Mouse (Mus musculus) granulocyte monocyte progenitor cell, adult 5-6 weeks (primary cell): Measurements from ENCODE around the gene Mrpl38. TPM values are rescaled to one million over a fixed set of nuclear protein-coding genes. Genes with fewer than 3 reads are reported as not detected.
A peak's percentile ranks its signal among the peaks of the same experiment; 100 is the strongest.

ENCODE experiments used
- ATAC-seq: replicated peaks from 2 replicates; pipeline ENCODE4 v1.8.0; 2016; ENCODE audit warnings: mild to moderate bottlenecking, moderate TSS enrichment, inconsistent platforms; ENCODE audit not compliant: poor library complexity, severe bottlenecking
- total RNA-seq, 2 experiments: library from RNA; stranded (forward) in 1 of 2; stranded (reverse) in 1 of 2; fragments of 200-712, 200-1000 nt in 1 of 2; fragments of >200 nt in 1 of 2; fragmentation: Nextera tagmentation in 1 of 2; gene quantifications; 2 replicates each; pipeline ENCODE4 v1.2.3; 2014 to 2017

Gene Mrpl38
- total RNA-seq, 2 experiments from 2014 or later, result 29.6 to 60.1 TPM

GRCm38 (mm10) chr11:116111611-116112203 lies 27.0 kb downstream of the Mrpl38 start:
- no peak for ATAC-seq

GRCm38 (mm10) chr11:116111067-116111466 lies 27.6 kb downstream of the Mrpl38 start:
- no peak for ATAC-seq

DNA sequence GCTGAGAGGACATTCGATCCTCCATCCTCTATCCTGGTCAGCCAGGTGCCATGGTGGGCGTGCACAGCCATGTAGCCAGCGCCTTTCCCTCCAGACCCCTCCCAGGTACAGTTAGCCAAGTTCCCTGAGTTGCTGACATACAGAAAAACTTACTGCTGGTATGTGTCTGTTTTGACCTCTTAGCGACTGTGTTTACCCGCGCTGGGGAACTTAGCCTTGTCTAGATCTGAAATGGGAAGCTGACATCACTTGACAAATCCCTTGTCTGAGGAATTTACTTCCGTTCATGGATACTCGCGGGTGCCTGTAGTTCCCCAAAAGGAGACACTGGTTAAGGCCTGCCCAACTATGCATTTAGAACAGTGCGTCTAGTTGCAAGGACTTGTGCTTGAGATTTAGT lies 28.1 kb downstream of the Mrpl38 start:
- peak; percentile 57 for ATAC-seq

DNA sequence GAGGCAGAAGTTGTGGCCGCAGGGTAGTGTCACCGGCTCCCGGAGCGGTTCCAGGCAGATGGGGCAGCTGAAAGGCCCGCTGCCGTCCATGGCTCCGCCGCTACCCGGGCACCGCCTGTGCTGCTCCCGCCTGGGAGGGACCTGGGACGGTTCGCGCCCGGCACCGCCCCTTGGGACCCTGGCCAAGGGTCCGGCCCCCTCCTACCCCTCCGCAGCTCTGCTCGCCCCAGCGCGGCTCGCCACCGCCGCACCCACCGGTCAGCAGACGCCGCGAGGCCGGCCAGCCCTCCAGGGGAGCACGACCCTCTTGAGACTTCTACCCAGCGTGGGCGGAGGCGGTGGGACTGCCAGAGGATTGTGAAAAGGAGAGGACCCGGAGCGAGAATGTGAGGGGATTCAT lies 28.5 kb downstream of the Mrpl38 start:
- ATAC-seq, result peak; percentile 45

DNA sequence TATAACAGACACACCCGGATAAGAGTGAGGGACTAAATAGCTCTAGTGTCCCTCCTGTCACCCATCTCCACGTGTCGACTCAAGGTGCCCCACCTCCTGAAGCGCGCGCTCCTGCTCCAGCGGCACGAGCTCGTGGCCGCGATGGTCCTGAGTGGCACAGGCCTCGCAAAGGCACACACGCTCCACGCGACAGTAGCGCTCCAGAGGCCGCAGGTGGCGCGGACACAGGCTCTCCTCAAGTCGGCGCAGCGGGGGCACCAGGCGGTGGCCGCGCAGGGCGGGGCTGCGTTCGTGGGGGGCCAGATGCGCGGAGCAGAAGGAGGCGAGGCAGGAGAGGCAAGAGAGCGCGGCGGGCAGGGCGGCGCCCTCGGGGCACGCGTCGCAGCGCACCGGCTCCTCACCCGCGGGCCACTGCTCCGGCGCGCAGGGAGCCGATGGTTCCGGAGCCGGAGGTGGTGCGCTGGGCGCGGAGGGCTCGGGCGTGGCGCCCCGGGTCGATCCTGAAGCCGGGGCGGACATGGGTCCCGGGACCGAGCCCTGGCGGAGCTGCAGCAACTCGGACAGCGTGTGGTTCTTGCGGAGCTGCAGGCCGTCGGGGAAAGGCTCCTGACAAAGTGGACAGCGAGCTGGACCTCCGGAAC lies 29.1 kb downstream of the Mrpl38 start:
- ATAC-seq, result peak; percentile 43

- ATAC-seq, result no peak
These were observed 30.1 kb downstream of the Mrpl38 start for GRCm38 (mm10) chr11:116108464-116109137.

GRCm38 (mm10) chr11:116107777-116108285 lies 30.8 kb downstream of the Mrpl38 start:
- no peak for ATAC-seq

DNA sequence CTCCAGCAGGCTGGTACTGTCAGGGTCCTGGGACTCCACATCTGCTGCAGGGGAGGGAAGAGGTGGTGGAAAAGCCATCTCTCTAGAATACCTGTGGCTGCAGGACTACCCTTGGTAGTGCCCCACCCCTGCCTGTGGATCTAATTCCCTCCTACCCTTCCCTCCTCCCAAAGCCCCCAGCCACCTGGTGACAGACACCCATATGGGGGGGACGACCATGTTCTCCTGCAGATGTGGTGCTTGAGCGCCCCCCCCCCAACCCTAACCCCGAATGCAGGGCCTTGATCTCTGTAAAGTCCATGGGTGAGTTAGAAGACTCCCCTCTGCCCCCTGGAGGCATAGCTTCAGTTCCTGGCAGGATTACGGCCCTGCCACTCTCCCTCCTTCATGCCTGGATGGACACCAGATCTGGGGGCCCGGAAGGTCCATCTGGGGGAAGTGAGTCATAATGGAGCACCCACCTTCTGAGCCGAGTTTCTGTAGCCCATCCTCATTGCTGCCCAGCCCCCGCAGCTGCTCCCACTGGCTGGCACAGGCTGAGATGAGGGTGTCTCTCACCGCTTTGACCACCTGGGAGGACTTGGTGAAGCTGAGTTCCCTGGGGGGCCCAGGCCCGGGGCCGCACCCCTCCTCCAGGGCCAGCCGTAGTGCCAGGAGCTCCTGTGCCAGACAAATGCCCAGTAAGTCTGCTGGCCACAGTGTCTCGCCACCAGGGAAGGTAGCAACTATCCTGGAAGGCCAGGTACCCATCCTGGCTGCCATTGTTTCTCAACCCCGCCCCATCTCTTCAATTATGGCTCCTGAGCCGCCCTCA lies 31.5 kb downstream of the Mrpl38 start:
- ATAC-seq, result no peak

GRCm38 (mm10) chr11:116106154-116106962 lies 32.3 kb downstream of the Mrpl38 start:
- no peak for ATAC-seq

DNA sequence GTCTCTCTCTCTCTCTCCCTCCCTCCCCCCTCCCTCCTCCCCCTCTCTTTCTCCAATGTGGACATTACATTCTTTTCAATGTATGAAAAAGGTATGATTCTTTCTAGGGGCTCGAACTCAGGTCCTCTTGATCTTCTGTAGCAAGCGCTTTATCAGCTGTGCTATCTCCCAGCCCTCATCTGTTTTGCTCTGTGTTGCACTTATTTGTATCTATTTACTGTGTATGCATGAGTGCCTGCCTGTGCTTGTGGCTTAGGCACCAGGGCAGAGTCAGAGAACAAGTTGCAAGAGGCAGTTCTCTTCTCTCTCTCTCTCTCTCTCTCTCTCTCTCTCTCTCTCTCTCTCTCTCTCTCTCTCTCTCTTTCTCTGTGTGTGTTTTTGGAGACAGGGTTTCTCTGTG lies 33.6 kb downstream of the Mrpl38 start:
- ATAC-seq, result no peak

DNA sequence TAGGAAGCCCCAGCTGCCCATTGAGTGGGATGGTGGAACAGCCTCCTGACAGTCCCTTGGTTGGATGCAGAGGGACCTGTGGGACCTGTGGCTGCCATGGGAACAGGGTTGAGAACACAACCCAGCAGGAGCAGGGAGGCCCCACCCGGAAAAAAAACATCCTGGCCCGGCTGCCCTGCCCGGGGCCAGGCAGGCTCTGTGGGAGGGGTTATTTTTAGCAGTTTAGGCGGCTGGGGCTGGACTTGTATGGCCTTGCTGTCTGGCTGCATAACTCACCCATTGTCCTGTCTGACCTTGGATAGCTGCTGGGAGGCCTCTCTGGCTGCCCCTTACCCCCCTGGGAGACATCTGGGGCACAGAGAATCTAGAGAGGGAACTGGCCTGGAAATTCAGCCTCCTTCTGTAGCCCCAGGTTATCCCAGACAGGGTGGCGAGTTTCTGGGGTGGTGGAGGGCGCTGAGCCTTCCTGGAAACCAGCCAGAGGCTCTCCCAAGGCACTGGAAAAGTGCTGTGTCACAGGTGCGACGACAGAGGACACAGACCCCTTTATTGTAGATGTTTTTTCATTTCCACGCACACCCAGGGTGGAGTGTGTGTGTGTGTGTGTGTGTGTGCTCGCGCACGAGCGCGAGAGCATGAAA lies 34.5 kb downstream of the Mrpl38 start:
- no peak for ATAC-seq

DNA sequence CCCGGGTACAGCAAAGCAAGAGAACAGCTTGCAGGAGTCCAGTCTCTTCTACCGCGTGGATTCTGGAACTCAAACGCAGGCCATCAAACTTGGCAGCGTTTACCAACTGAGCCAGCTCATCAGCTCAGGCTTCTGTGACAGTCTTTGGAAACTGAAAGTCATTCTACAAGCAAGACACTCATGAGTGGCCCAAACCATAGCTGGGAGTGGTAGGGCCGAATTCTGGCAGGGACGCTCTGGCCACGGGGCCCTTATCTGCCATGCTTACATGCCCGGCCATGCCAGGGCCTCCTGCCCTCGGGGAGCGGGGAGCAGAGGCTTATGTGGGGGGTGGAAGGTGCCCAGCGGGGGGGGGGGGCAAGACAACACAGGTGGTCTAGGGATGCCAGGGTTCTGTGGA lies 35.1 kb downstream of the Mrpl38 start:
- ATAC-seq, result no peak

DNA sequence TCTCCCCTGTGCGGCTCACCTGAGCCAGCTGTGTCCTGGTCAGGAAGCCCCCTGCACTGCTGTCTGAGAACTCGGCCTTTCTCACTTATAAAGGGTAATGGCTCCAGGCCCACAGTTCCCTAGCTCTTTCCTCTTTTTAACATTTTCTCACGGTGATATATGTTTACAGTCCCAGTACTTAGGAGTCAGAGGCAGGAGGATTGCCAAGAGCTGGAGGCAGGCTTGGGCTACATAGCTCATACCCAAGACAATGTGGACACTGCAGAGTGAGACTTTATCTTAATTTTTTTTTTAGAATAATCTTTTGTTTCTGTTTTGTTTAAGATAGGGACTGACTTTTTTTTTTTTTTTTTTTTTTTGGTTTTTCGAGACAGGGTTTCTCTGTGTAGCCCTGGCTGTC lies 36.2 kb downstream of the Mrpl38 start:
- no peak for ATAC-seq

DNA sequence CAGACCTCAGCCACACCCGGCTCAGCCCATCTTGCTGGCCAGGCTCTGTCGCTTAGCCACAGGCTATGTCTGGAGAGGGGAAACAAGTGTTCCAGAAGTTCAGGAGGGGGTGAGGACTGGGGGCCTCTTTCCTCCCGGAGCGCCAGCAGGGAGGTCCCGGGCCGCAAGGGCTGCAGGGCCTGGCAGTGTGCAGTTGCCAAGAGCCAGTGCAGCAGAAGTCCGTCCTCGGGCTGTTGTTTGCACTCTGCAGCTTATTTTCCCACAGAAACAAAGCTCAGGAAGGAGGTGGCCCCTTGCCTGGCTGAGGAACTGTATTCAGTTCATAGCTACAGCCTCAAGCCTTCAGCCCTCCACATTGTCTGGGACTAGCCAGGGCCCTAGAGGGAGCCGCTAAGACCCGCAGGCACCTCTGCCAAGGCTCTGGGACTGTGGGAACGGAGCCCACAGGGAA lies 36.7 kb downstream of the Mrpl38 start:
- ATAC-seq, result 0 out of 2 replicates have a peak, but pooled peaks have one; percentile 16

- ATAC-seq, result no peak
These were observed 37.8 kb downstream of the Mrpl38 start for GRCm38 (mm10) chr11:116100839-116101238.

DNA sequence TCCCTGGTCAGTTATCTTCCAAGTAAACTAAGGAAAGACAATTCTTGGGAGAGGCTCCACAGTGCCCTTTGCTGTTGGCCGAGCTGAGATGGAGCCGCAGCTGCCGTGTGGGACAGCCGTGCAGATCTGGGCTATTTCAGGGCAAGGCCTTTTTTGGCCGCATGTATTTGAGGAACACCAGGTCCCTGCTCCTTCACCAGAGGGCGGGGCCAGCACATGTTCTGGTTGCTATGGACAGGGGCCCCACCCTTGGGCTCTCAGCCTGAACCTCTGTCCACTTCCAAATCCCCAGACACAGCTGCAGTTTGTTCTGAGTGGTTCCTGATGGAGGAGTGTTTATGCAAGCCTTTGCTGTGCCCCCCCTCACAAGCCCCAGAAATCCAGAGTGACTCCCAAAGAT lies 38.3 kb downstream of the Mrpl38 start:
- ATAC-seq, result peak; percentile 50

- ATAC-seq, result no peak
These were observed 39.2 kb downstream of the Mrpl38 start for GRCm38 (mm10) chr11:116099462-116099861.

DNA sequence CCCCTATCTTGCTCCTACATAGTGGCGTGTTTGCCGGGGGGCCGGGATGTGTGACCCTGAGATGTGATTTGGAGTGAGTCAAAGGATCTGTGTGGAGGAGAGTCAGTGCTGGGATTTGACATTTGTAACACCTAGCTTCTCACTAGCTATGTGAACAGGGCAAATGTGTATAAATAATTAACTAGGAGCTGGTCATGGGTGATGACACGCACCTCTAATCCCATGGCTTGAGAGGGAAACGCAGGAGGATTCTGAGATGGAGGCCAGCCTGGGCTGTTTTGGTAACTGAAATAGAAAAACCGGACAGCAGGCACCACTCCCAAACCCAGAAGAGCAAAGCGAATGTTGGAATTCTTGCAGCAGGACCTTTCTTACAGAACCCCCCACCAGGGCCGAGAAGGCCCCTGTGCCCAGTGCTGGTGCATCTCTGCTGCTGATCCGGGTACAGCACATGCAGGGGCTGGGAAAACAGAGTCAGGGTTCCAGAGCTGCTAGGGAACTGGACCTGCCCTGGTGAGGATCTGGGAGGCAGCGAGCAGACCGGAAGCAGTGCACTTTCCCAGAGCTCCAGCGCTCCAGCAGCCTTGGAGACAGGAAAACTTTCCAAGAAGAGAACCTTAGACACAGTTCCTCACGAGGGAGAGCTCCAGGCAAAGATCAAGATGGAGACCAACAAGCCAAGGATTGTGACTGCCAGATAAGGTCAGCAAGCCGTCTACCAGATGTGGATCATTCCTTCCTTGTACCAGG lies 39.8 kb downstream of the Mrpl38 start:
- ATAC-seq, result no peak
